Mouse (Mus musculus) erythroblast, embryonic 14.5 days (primary cell): ENCODE results near the gene Mrpl34.

Experiments
- GATA1 ChIP-seq: IDR thresholded peaks from 2 replicates; pipeline ENCODE4 v1.6.1; 2012; ENCODE audit warnings: low read length, inconsistent platforms, mixed read lengths
- TAL1 ChIP-seq: IDR thresholded peaks from 3 replicates; pipeline ENCODE4 v1.6.1; 2012; ENCODE audit warnings: low read length, inconsistent platforms, mixed read lengths

- TF ChIP-seq TAL1 (no peak), GATA1 (no peak)
Observed at GRCm38 (mm10) chr8:71496481-71496880, 31.7 kb downstream of the Mrpl34 start.
